Mouse (Mus musculus) intestine, embryonic 15.5 days (tissue): Measurements from ENCODE around the gene Il15ra. TPM values are rescaled to one million over a fixed set of nuclear protein-coding genes. Genes with fewer than 3 reads are reported as not detected.

Experiments
- ATAC-seq: fragments of 200-750 bp; cut with Nextera tagmentation; 2 replicates; pipeline ENCODE4 v1.8.0; 2017; ENCODE audit warnings: moderate TSS enrichment, moderate library complexity
- H3K27ac ChIP-seq: fragments of 300-500 bp; sonication (generic); 2 replicates; pipeline ENCODE4 v1.5.1; 2015; ENCODE audit warnings: mild to moderate bottlenecking, inconsistent platforms
- H3K27me3 ChIP-seq: fragments of 300-500 bp; sonication (generic); replicated peaks from 2 replicates; pipeline ENCODE4 v1.6.1; 2015; ENCODE audit warnings: inconsistent platforms
- H3K36me3 ChIP-seq: fragments of 300-500 bp; sonication (generic); 2 replicates; pipeline ENCODE4 v1.6.1; 2015; ENCODE audit warnings: inconsistent platforms
- H3K4me1 ChIP-seq: fragments of 300-500 bp; sonication (generic); replicated peaks from 2 replicates; pipeline ENCODE4 v1.6.1; 2015; ENCODE audit warnings: inconsistent platforms
- H3K4me2 ChIP-seq: fragments of 300-500 bp; sonication (generic); replicated peaks from 2 replicates; pipeline ENCODE4 v1.6.1; 2015; ENCODE audit warnings: mild to moderate bottlenecking, inconsistent platforms
- H3K4me3 ChIP-seq: fragments of 300-500 bp; sonication (generic); replicated peaks from 2 replicates; pipeline ENCODE4 v1.5.1; 2015; ENCODE audit warnings: inconsistent platforms
- H3K9ac ChIP-seq: fragments of 300-500 bp; sonication (generic); 2 replicates; pipeline ENCODE4 v1.6.1; 2015; ENCODE audit warnings: inconsistent platforms
- H3K9me3 ChIP-seq: fragments of 300-500 bp; sonication (generic); 2 replicates; pipeline ENCODE4 v1.6.1; 2016; ENCODE audit warnings: inconsistent platforms
- WGBS: fragments of 180-500 bp; shearing (Covaris S2); methylation state at CpG from one replicate; pipeline ENCODE4 v1.1.7; 2015; 5-methylcytosine and 5-hydroxymethylcytosine counted together
- polyA plus RNA-seq: library from polyadenylated mRNA; unstranded; fragments of >200 nt; fragmentation: Nextera tagmentation; extraction: Ambion mirVana; gene quantifications from 2 replicates; pipeline ENCODE4 v1.2.1, GENCODE M21; 2015

Gene Il15ra
- polyA plus RNA-seq = 2.1 and 2.6 TPM in 2 replicates

DNA sequence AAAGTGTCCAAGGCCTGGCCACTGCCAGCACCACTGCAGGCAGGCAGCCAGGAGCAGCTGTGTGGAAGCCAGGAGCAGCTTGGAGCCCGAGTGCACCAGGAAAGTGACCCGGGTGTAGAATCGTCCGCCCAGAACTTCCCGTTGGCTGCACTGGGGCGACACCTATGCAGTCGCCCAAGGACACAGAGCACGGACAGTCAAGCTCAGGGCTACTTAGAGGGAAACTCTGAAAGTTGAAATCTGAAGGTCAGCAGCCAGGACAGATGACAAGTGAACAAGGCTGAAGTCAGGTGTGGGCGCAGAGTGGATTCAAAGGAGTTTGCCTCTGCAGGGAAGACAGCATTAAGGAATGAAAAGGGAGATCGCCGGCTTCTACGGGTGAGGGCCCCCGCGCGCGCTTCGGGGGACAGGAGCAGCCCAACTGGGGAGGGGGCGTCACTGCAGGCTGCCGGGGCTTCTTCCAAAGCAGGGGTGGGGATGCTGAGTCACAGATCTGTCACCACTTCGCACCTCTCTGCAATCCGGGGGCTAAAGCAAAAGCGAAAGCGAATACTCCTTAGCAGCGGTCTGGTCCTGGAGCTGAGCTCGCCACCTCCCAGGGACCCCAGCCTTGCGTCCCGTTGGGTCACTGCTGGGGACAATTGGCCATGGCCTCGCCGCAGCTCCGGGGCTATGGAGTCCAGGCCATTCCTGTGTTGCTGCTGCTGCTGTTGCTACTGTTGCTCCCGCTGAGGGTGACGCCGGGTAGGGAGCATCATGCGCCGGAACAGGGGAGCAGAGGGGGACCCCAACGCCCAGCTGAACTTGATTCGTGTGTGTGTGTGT lies at the start of gene Il15ra:
TSS of gene Il15ra (plus strand) at position 90 of the 825 bp plus-strand sequence.
- Histone ChIP-seq H3K4me2 (peak within 1 kb of the TSS; percentile 98), H3K9me3 (no peaks in the 10 kb centered on the region), H3K27me3 (0 out of 2 replicates have a peak, but pooled peaks cover 2% of the 10 kb centered on the region), H3K9ac (peak within 1 kb of the TSS; percentile 61), H3K27ac (no peak within 1 kb of the TSS), H3K4me3 (peak within 1 kb of the TSS; percentile 67), H3K4me1 (peaks cover 8% of the 10 kb centered on the region), H3K36me3 (no peaks in the 10 kb centered on the region)
- WGBS = under 1% methylated on average over 37 of the region's 37 CpGs
- peak; percentile 85 for ATAC-seq

DNA sequence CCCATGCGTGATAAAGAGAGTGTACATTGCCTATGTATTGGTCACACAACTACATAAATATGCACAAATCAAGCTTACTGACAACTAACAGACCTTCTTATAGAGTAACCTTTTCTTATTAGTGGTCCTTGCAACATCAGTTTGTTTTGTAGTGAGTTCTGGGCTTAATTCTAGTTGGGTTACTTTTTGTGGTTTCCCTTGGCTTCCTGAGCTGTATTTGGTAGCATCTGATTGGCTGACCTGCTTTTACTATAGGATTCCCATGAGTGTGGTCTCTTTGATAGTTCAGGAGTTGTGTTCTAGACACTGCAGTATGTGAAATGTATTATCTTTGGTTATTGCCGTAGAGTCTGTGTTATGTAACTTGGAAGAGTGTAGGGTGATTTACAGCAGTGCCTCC lies 47.5 kb upstream of the Il15ra start:
- no peak overlapping the region for H3K9ac ChIP-seq
- H3K4me1 ChIP-seq = no peaks in the 10 kb centered on the region
- WGBS = 91% methylated on average over 2 of the region's 2 CpGs
- no peaks in the 10 kb centered on the region for H3K36me3 ChIP-seq
- no peak overlapping the region for H3K4me3 ChIP-seq
- no peak overlapping the region for H3K27ac ChIP-seq
- H3K27me3 ChIP-seq = no peaks in the 10 kb centered on the region
- ATAC-seq = no peak
- no peaks in the 10 kb centered on the region for H3K9me3 ChIP-seq
- no peak overlapping the region for H3K4me2 ChIP-seq

DNA sequence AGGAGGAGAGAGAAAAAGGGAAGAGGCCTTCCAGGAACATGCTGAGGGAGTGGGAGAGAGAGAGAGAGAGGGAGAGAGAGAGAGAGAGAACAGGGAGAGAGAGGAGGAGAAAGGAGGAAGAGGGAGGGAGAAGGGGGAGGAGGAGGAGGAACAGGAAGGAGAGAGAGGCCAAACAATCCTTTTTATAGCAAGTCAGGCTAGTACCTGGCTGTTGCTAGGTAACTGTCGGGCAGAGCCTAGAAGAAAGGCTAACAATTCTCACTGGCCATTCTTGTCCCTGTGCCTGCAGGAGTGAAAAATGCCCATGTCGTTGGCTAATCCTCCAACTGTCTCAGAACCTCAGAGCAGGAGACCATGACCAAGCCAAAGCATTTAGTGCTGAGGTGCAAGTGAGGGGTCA lies 45.8 kb upstream of the Il15ra start:
- Histone ChIP-seq H3K27ac (no peak overlapping the region), H3K9ac (no peak overlapping the region), H3K4me1 (no peaks in the 10 kb centered on the region), H3K4me3 (no peak overlapping the region), H3K4me2 (no peak overlapping the region), H3K36me3 (no peaks in the 10 kb centered on the region), H3K9me3 (no peaks in the 10 kb centered on the region), H3K27me3 (no peaks in the 10 kb centered on the region)
- WGBS = 25% methylated on average over 2 of the region's 2 CpGs
- no peak for ATAC-seq

GRCm38 (mm10) chr2:11662143-11662906 lies 42.8 kb upstream of the Il15ra start:
- no peak overlapping the region for H3K27ac ChIP-seq
- H3K4me3 ChIP-seq = no peak overlapping the region
- no peak overlapping the region for H3K9ac ChIP-seq
- ATAC-seq = no peak
- no peaks in the 10 kb centered on the region for H3K4me1 ChIP-seq
- H3K4me2 ChIP-seq = no peak overlapping the region
- WGBS = 80% methylated on average over 6 of the region's 6 CpGs
- H3K27me3 ChIP-seq = no peaks in the 10 kb centered on the region
- no peaks in the 10 kb centered on the region for H3K9me3 ChIP-seq
- no peaks in the 10 kb centered on the region for H3K36me3 ChIP-seq

DNA sequence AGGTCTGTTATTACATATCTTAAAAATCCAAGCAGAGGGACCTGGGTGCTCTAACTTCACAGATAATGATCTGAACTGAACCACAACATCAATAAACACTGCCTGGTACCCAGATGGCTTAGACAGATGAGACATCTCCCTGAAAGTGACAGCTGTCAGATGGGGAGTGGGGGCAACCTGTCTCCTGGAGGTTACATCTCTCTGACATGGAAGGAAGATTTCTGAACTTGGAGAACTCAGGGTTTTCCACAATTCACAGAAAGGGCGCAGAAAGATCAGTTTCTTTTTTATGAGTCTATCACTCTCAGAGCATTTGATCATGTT lies 42.2 kb upstream of the Il15ra start:
- Histone ChIP-seq H3K36me3 (no peaks in the 10 kb centered on the region), H3K9ac (no peak overlapping the region), H3K27ac (no peak overlapping the region), H3K4me1 (no peaks in the 10 kb centered on the region), H3K4me2 (no peak overlapping the region), H3K27me3 (no peaks in the 10 kb centered on the region), H3K9me3 (no peaks in the 10 kb centered on the region), H3K4me3 (no peak overlapping the region)
- ATAC-seq = no peak
- WGBS = 100% methylated on average over 1 of the region's 1 CpGs

GRCm38 (mm10) chr2:11663961-11664360 lies 41.1 kb upstream of the Il15ra start:
- peak; percentile 92 for ATAC-seq
- Histone ChIP-seq H3K4me2 (peak overlapping the region; percentile 42), H3K27me3 (no peaks in the 10 kb centered on the region), H3K9ac (no peak overlapping the region), H3K27ac (no peak overlapping the region), H3K9me3 (no peaks in the 10 kb centered on the region), H3K4me1 (no peaks in the 10 kb centered on the region), H3K36me3 (no peaks in the 10 kb centered on the region), H3K4me3 (no peak overlapping the region)
- WGBS = 5% methylated on average over 10 of the region's 10 CpGs

DNA sequence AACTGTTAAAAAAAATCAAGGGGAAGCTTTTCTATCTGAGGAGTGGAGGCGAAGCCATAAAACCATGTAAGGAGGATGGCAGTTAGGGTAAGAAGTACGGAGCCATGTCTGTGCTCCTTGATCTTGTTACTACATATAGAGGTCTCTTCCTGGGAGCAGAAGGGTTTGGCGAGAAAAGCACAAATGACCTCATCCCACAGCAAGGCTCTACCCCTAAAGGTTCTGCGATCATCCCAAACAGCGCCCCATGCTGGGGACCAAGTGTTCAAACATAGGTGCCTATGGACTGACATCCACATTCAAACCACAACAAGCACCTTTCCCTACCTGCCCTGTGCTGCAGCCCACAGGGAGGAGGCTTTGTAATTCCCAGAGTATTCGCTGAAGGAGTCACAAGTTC lies 40.7 kb upstream of the Il15ra start:
- peak overlapping the region; percentile 42 for H3K4me2 ChIP-seq
- H3K27me3 ChIP-seq = no peaks in the 10 kb centered on the region
- no peaks in the 10 kb centered on the region for H3K36me3 ChIP-seq
- no peaks in the 10 kb centered on the region for H3K4me1 ChIP-seq
- no peak overlapping the region for H3K27ac ChIP-seq
- no peak overlapping the region for H3K4me3 ChIP-seq
- H3K9ac ChIP-seq = no peak overlapping the region
- 0 out of 2 replicates have a peak, but pooled peaks have one; percentile 17 for ATAC-seq
- H3K9me3 ChIP-seq = no peaks in the 10 kb centered on the region
- WGBS = 46% methylated on average over 6 of the region's 6 CpGs

DNA sequence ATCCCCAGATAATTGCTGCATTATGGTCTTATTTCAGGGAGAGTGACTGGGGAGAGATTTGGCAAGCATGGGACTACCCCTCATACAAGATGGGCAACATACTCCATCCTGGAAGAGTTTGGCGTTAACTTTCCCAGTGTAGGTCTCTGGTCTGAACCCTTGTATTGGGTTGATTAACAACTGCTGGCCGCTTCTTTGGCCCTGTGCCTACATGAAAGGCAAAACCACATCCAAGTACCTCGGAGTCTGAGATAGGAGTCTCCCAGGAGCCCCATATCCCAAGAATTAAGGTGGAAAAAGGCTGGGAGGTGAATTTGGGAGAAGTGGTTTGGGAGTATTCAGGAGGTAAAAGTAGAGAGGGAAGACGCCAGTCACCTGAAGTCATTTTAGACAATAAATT lies 40.3 kb upstream of the Il15ra start:
- Histone ChIP-seq H3K27me3 (no peaks in the 10 kb centered on the region), H3K9ac (no peak overlapping the region), H3K4me3 (no peak overlapping the region), H3K36me3 (no peaks in the 10 kb centered on the region), H3K4me2 (no peak overlapping the region), H3K27ac (no peak overlapping the region), H3K4me1 (no peaks in the 10 kb centered on the region), H3K9me3 (no peaks in the 10 kb centered on the region)
- ATAC-seq = no peak
- WGBS = 80% methylated on average over 4 of the region's 4 CpGs

GRCm38 (mm10) chr2:11665326-11665725 lies 39.8 kb upstream of the Il15ra start:
- Histone ChIP-seq H3K4me3 (no peak overlapping the region), H3K9me3 (no peaks in the 10 kb centered on the region), H3K4me2 (no peak overlapping the region), H3K4me1 (no peaks in the 10 kb centered on the region), H3K9ac (no peak overlapping the region), H3K36me3 (no peaks in the 10 kb centered on the region), H3K27me3 (no peaks in the 10 kb centered on the region), H3K27ac (no peak overlapping the region)
- no peak for ATAC-seq
- 93% methylated on average over 3 of the region's 3 CpGs for WGBS

DNA sequence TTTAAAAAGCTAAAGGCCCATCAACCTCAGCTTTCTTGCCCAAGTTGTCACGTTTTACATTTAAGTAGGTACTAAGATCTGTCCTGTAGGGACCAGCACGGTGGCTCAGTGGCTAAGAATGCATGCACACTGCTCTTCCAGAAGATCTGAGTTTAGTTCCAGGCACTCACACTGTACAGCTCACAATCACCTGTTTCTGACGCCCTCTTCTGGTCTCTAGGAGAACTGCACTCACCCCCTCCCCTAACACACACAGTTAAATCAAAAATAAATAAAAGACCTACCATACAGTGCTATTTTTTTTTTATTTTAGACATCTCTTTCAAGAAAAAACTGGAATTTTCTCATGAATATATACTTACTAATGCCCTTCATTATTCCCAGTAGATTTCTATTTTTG lies 32.9 kb upstream of the Il15ra start:
- no peaks in the 10 kb centered on the region for H3K4me1 ChIP-seq
- H3K4me2 ChIP-seq = no peak overlapping the region
- no peak overlapping the region for H3K27ac ChIP-seq
- H3K27me3 ChIP-seq = no peaks in the 10 kb centered on the region
- no peak overlapping the region for H3K4me3 ChIP-seq
- WGBS = 15% methylated on average over 3 of the region's 3 CpGs
- H3K9me3 ChIP-seq = no peaks in the 10 kb centered on the region
- no peak overlapping the region for H3K9ac ChIP-seq
- no peak for ATAC-seq
- no peaks in the 10 kb centered on the region for H3K36me3 ChIP-seq

DNA sequence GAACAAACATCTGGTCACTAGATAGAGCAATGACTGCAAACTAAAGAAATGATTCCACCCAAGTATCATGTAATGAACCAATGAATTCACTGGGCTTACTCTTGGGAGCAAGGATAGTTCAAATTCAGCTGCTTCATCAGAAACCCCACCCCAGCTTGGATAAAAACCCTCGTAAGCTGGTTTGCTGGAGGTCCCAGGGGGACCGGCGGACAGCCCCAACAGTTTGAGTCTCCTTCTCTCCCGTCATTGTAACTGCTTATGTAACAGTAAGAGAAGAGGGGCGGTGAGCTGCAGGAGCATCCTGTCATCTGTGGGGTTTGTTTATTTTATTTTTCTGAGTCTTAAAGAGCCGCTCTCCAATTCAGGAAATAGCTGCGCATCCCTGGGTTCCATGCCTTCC lies 25.5 kb upstream of the Il15ra start:
- ATAC-seq = no peak
- H3K4me3 ChIP-seq = no peak overlapping the region
- H3K36me3 ChIP-seq = no peaks in the 10 kb centered on the region
- no peak overlapping the region for H3K9ac ChIP-seq
- WGBS = 55% methylated on average over 7 of the region's 7 CpGs
- no peaks in the 10 kb centered on the region for H3K4me1 ChIP-seq
- no peak overlapping the region for H3K4me2 ChIP-seq
- H3K27ac ChIP-seq = no peak overlapping the region
- no peaks in the 10 kb centered on the region for H3K27me3 ChIP-seq
- H3K9me3 ChIP-seq = no peaks in the 10 kb centered on the region

DNA sequence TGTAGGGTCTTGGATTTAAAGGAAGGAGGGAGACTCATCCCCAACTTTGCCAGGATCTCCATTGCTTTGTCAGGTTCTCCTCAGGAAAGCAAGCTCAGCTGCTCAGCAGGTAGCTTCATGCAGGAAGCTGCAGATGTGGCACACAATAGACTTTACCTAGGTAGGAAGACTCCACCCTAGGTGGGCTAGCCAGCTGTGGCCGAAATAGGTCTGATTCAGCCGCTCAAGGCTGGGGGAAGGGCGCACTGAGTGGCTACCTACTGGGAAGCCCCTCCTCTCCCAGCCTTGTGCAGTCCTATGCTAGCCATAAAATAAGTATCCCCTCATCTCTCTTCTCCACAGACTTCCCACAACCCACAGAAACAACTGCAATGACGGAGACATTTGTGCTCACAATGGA lies 22.4 kb upstream of the Il15ra start:
- ATAC-seq = no peak
- H3K27me3 ChIP-seq = no peaks in the 10 kb centered on the region
- no peak overlapping the region for H3K9ac ChIP-seq
- no peak overlapping the region for H3K27ac ChIP-seq
- WGBS = 61% methylated on average over 4 of the region's 4 CpGs
- no peaks in the 10 kb centered on the region for H3K9me3 ChIP-seq
- no peak overlapping the region for H3K4me2 ChIP-seq
- no peak overlapping the region for H3K4me3 ChIP-seq
- no peaks in the 10 kb centered on the region for H3K4me1 ChIP-seq
- no peaks in the 10 kb centered on the region for H3K36me3 ChIP-seq

DNA sequence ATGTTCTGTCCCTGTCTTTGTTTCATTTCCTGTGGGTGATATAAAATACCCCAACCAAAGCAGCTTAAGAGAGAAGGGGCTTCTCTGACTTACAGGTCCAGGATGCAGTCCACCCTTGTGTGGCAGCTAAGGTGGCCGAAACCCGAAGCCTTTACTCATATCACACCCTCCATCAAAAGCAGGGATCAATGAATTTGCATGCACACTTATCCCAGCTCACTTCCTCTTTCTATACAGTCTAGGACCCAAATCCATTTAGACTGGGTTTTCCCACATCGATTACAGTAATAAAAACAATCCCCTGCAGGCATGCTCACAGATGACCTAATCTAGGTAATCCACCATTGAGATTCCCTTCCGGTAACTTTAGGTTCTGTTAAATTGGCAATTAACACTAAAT lies 18.6 kb upstream of the Il15ra start:
- H3K9me3 ChIP-seq = no peaks in the 10 kb centered on the region
- H3K4me2 ChIP-seq = no peak overlapping the region
- H3K36me3 ChIP-seq = no peaks in the 10 kb centered on the region
- H3K4me3 ChIP-seq = no peak overlapping the region
- WGBS = 77% methylated on average over 4 of the region's 4 CpGs
- H3K27ac ChIP-seq = no peak overlapping the region
- no peak overlapping the region for H3K9ac ChIP-seq
- ATAC-seq = no peak
- no peaks in the 10 kb centered on the region for H3K27me3 ChIP-seq
- H3K4me1 ChIP-seq = no peaks in the 10 kb centered on the region
